Mouse (Mus musculus) liver, embryonic 14.5 days (tissue): Measurements from ENCODE around the gene Bpgm.

ENCODE experiments used
- CTCF ChIP-seq: IDR thresholded peaks from 2 replicates; pipeline ENCODE4 v1.5.1; 2016; ENCODE audit warnings: antibody characterized with exemption, low read depth, control low read depth
- EP300 ChIP-seq: IDR thresholded peaks from 2 replicates; pipeline ENCODE4 v1.6.1; 2016; ENCODE audit warnings: antibody characterized with exemption, low read depth

DNA sequence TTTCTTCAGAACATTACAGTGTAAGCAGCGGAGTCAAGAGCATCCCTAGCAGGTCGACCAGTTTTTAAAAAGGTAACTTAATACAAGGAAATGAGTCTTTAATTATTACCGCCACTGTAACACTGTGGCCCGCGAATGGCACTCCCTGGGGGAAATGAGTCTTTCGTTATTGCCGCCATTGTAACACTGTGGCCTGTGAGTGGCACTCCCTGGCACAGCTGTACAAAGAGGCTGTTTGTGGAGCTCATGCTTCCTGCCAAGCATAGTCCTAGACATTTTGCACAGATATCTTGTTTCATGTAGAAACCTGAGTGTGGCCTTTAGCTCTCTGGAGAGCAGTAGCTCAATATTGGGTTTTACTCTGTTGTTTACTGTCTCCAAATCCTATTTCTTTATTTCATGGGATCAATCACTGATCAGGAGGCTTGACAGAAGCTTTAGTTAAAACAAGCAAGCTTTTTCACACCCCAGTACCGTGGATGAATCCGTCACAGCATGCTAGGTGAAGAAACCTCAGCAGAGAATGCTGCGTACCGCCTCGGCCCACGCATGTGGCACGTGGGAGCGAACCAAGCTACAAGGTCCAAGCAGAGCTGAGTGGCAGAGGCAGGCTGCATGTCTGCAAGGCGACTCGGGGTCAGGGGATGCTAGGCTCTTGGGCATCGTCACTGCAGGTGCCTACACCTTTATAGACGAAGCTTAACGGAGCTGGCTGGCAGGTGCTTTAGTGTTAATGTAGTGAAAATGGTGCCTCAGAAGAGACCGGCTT, 17.5 kb downstream of the Bpgm start:
- TF ChIP-seq CTCF, result no peak
- TF ChIP-seq EP300, result no peak
